Mouse (Mus musculus): ENCODE results near the gene Rad21l.

GRCm38 (mm10) chr2:151676234-151676633, 7.9 kb upstream of the Rad21l start:
- peak; percentile 43; the same call in 1 of the 2 replicates for TF ChIP-seq CTCF (IDR thresholded peaks at IDR 0.05; ENCODE audit: extremely low read depth, insufficient read depth, low read length)
- no peak for TF ChIP-seq POLR2A (IDR thresholded peaks at IDR 0.05; ENCODE audit: extremely low read depth, insufficient read depth, low read length)
